Mouse (Mus musculus): ENCODE measurements at regions not wholly inside any gene's neighbourhood (a gene's known extent, or its start where the extent isn't known, plus 50 kb on each side); places are given as distances from the start of the nearest gene placed in this dataset.

DNA sequence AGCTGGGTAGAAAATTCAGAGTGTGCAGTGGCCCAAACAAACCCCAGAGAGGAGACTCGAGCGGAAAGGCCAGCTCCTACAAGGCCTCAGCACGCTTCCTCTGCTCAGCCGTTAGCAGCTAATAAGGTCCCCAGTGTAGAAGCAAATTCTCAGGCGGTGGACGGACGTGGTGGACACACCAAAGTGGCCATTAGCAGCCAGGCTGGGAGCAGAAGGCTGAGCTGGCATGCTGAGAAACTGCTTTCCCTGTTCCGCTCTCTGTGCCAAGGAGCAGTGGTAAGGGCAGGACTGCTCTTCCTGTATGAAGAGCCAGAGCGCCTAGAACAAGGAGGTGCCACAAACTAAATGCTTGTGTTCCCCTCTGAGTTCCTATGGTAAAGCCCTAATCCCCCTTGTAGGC, 282.1 kb upstream of the Id2 start:
- no peaks in the 10 kb centered on the region for H3K9me3 ChIP-seq (replicated peaks; ENCODE audit: low read length)
- in situ Hi-C loops (cut with MboI; ENCODE audit: low pct_ligation_motif_present, low pct_unique_long_range_greater_than_20kb, low sequenced_read_pairs) (no loop called here), dilution Hi-C loops (cut with MboI; ENCODE audit: extremely low pct_ligation_motif_present, extremely low pct_unique_long_range_greater_than_20kb, low sequenced_read_pairs) (no loop called here)

GRCm38 (mm10) chr12:25378036-25378645, 281.2 kb upstream of the Id2 start:
- H3K4me1 ChIP-seq (ENCODE audit: control insufficient read depth in 1 of 2, insufficient read depth in 2 of 2): no peaks in the 10 kb centered on the region
- no peaks in the 10 kb centered on the region for H3K36me3 ChIP-seq (replicated peaks in 1 of 2; ENCODE audit: control insufficient read depth in 1 of 2, insufficient read depth in 1 of 2, low read length in 1 of 2)
- no peak overlapping the region for H3K4me3 ChIP-seq (replicated peaks in 1 of 3; ENCODE audit: low read depth in 2 of 3, low read length in 2 of 3, poor library complexity in 1 of 3)
- DNase-seq (ENCODE audit: extremely low read depth): peak; percentile 12
- dilution Hi-C loops (cut with MboI; ENCODE audit: extremely low pct_ligation_motif_present, extremely low pct_unique_long_range_greater_than_20kb, low sequenced_read_pairs) (no loop called here), in situ Hi-C loops (cut with MboI; ENCODE audit: low pct_ligation_motif_present, low pct_unique_long_range_greater_than_20kb, low sequenced_read_pairs) (no loop called here)
- no peak overlapping the region for H3K27ac ChIP-seq (ENCODE audit: insufficient read depth, low read depth)
- no peak overlapping the region for H3K9ac ChIP-seq (ENCODE audit: insufficient read depth, low read depth)
- H3K9me3 ChIP-seq (replicated peaks; ENCODE audit: low read length): no peaks in the 10 kb centered on the region
- no peaks in the 10 kb centered on the region for H3K79me2 ChIP-seq (replicated peaks; ENCODE audit: control insufficient read depth, extremely low read depth, insufficient read depth, poor library complexity, severe bottlenecking)
- no peak for TF ChIP-seq ETS1 (conservative IDR thresholded peaks at IDR 0.05; ENCODE audit: low read depth, low read length)
- no peak overlapping the region for H3K4me2 ChIP-seq (ENCODE audit: insufficient read depth, low read depth, poor library complexity, severe bottlenecking)
- H3K27me3 ChIP-seq (replicated peaks): no peaks in the 10 kb centered on the region

More for the DNA sequence above, 282.1 kb upstream of the Id2 start:
- no peak for DNase-seq (ENCODE audit: extremely low read depth)
- H3K27ac ChIP-seq (ENCODE audit: insufficient read depth, low read depth): no peak overlapping the region
- no peaks in the 10 kb centered on the region for H3K4me1 ChIP-seq (ENCODE audit: control insufficient read depth in 1 of 2, insufficient read depth in 2 of 2)
- H3K4me2 ChIP-seq (ENCODE audit: insufficient read depth, low read depth, poor library complexity, severe bottlenecking): no peak overlapping the region
- no peak overlapping the region for H3K4me3 ChIP-seq (replicated peaks in 1 of 3; ENCODE audit: low read depth in 2 of 3, low read length in 2 of 3, poor library complexity in 1 of 3)
- TF ChIP-seq MAFK (IDR thresholded peaks at IDR 0.05; ENCODE audit: insufficient replicate concordance, low read length): no peak
- TF ChIP-seq ELF1 (IDR thresholded peaks at IDR 0.05; ENCODE audit: low read depth, low read length): no peak
- no peak for TF ChIP-seq UBTF (IDR thresholded peaks at IDR 0.05; ENCODE audit: low read depth, low read length)
- no peak for TF ChIP-seq USF1 (IDR thresholded peaks at IDR 0.05; ENCODE audit: low read depth, low read length)
- no peak for TF ChIP-seq TBP (conservative IDR thresholded peaks at IDR 0.05; ENCODE audit: low read depth, low read length)
- no peak for TF ChIP-seq MAX (IDR thresholded peaks at IDR 0.05; ENCODE audit: low read length)
- no peak for TF ChIP-seq RCOR1 (conservative IDR thresholded peaks at IDR 0.05; ENCODE audit: low read depth, low read length)
- no peak for TF ChIP-seq ZC3H11A (IDR thresholded peaks at IDR 0.05; ENCODE audit: low read depth, low read length)
- TF ChIP-seq CTCF (conservative IDR thresholded peaks at IDR 0.05 in 1 of 2, IDR thresholded peaks at IDR 0.05 in 1 of 2; ENCODE audit: low read depth in 2 of 2, low read length in 2 of 2): no peak
- no peak for TF ChIP-seq EP300 (IDR thresholded peaks at IDR 0.05; ENCODE audit: low read length)
- no peak for TF ChIP-seq E2F4 (IDR thresholded peaks at IDR 0.05; ENCODE audit: insufficient replicate concordance, low read depth, low read length)
- H3K36me3 ChIP-seq (replicated peaks in 1 of 2; ENCODE audit: control insufficient read depth in 1 of 2, insufficient read depth in 1 of 2, low read length in 1 of 2): no peaks in the 10 kb centered on the region
- no peaks in the 10 kb centered on the region for H3K79me2 ChIP-seq (replicated peaks; ENCODE audit: control insufficient read depth, extremely low read depth, insufficient read depth, poor library complexity, severe bottlenecking)
- no peaks in the 10 kb centered on the region for H3K27me3 ChIP-seq (replicated peaks)
- H3K9ac ChIP-seq (ENCODE audit: insufficient read depth, low read depth): no peak overlapping the region

DNA sequence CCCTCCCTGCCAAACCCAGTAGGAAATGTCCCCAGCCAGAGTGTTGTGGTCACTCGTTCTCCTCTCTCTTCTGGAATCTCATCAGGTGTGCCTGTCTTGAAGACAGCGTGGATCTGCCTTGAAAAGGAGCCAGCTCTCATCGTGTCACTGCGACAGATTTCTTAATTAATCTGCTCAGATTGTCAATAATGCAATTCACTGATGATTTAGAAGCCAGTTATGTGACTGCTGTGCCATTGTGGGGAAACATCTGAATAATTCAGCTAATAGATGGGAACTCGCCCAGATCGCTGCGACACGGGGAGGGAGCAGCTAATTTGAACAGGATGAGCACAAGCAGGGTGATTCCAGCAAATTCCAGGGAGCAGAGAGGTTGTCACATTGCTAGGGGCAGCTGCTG, 279.5 kb upstream of the Id2 start:
- dilution Hi-C loops (cut with MboI; ENCODE audit: extremely low pct_ligation_motif_present, extremely low pct_unique_long_range_greater_than_20kb, low sequenced_read_pairs): no loop called here

More for the DNA sequence above, 279.5 kb upstream of the Id2 start:
- H3K36me3 ChIP-seq (replicated peaks in 1 of 2; ENCODE audit: control insufficient read depth in 1 of 2, insufficient read depth in 1 of 2, low read length in 1 of 2): no peaks in the 10 kb centered on the region
- no peaks in the 10 kb centered on the region for H3K9me3 ChIP-seq (replicated peaks; ENCODE audit: low read length)
- in situ Hi-C loops (cut with MboI; ENCODE audit: low pct_ligation_motif_present, low pct_unique_long_range_greater_than_20kb, low sequenced_read_pairs): no loop called here
- no peak for TF ChIP-seq GABPA (IDR thresholded peaks at IDR 0.05; ENCODE audit: insufficient replicate concordance, low read depth, low read length)
- no peak for TF ChIP-seq MAZ (IDR thresholded peaks at IDR 0.05; ENCODE audit: low read depth, low read length)
- no peak for TF ChIP-seq RCOR1 (conservative IDR thresholded peaks at IDR 0.05; ENCODE audit: low read depth, low read length)
- TF ChIP-seq CTCF (conservative IDR thresholded peaks at IDR 0.05 in 1 of 2, IDR thresholded peaks at IDR 0.05 in 1 of 2; ENCODE audit: low read depth in 2 of 2, low read length in 2 of 2): no peak
- TF ChIP-seq IRF4 (IDR thresholded peaks at IDR 0.05; ENCODE audit: low read depth, low read length): no peak
- no peak for TF ChIP-seq JUN (IDR thresholded peaks at IDR 0.05; ENCODE audit: insufficient read depth, low read depth, low read length)
- no peak for TF ChIP-seq EP300 (IDR thresholded peaks at IDR 0.05; ENCODE audit: low read length)
- no peak for TF ChIP-seq BHLHE40 (IDR thresholded peaks at IDR 0.05; ENCODE audit: low read depth, low read length)
- no peak overlapping the region for H3K4me2 ChIP-seq (ENCODE audit: insufficient read depth, low read depth, poor library complexity, severe bottlenecking)
- H3K4me3 ChIP-seq (replicated peaks in 1 of 3; ENCODE audit: low read depth in 2 of 3, low read length in 2 of 3, poor library complexity in 1 of 3): no peak overlapping the region
- H3K9ac ChIP-seq (ENCODE audit: insufficient read depth, low read depth): no peak overlapping the region
- no peaks in the 10 kb centered on the region for H3K27me3 ChIP-seq (replicated peaks)
- no peak for DNase-seq (ENCODE audit: extremely low read depth)
- no peaks in the 10 kb centered on the region for H3K79me2 ChIP-seq (replicated peaks; ENCODE audit: control insufficient read depth, extremely low read depth, insufficient read depth, poor library complexity, severe bottlenecking)
- H3K4me1 ChIP-seq (ENCODE audit: control insufficient read depth in 1 of 2, insufficient read depth in 2 of 2): no peaks in the 10 kb centered on the region
- no peak overlapping the region for H3K27ac ChIP-seq (ENCODE audit: insufficient read depth, low read depth)
